9 mouse cellular contexts compared by ENCODE assay signal in genomic region chr2:79738958-79739357, GRCm38 (mm10). TPM values are rescaled to one million over a fixed set of nuclear protein-coding genes. Genes with fewer than 3 reads are reported as not detected.
A peak's percentile ranks its signal among the peaks of the same experiment; 100 is the strongest.
DNase-seq lines count a peak whose midpoint lies in the region.
"Had no signal": no experiment of that assay in that cellular context is flagged by ENCODE, and none has a peak within 500 bp of the region (broad histone marks: within the 10 kb centered on the region; RNA-seq: fewer than 3 reads in every experiment).

No protein-coding gene starts in this region.

- peak; percentile 22 to 26 for DNase-seq in heart, adult 18-20 months
- no peak for DNase-seq in heart, adult 11 months
- DNase-seq in retina, postnatal 1 day, result peak; percentile 11
- DNase-seq in retina, embryonic 14.5 days (ENCODE audit: low spot score), result no peak
- peak; percentile 17 to 45 for DNase-seq in kidney, postnatal 36 days
- no peak for DNase-seq in embryo, embryonic 9.5 days (ENCODE audit: extremely low spot score)
- DNase-seq in left cerebral cortex, adult 9 months (ENCODE audit: low spot score in 2 of 2), result no peak
- no peak for DNase-seq in left cerebral cortex, adult 8-10 months (ENCODE audit: low spot score in 2 of 2)
- DNase-seq: gastrocnemius, adult 2 months had no signal

RNA-seq across cellular contexts. Expression of gene Ppp1r1c, which starts 31.4 kb away (rescaled TPM):
- 1 to 10 TPM in 1 of 2 experiments, under 1 TPM in 1; 0.51 to 1.1 TPM for total RNA-seq in heart, adult 18-20 months (2021)
- under 1 TPM in 1 of 4 experiments, not detected in 3; 0.19 TPM for total RNA-seq in left cerebral cortex, adult 8-10 months (2022)

Comparison
In these comparisons a context has a peak if more than half of its experiments do, and no peak if none do; other contexts are left out.
1. DNase-seq: peak in heart, adult 18-20 months (2 of 2), retina, postnatal 1 day (single experiment) and kidney, postnatal 36 days (2 of 2); none in heart, adult 11 months (single experiment), retina, embryonic 14.5 days (single experiment), embryo, embryonic 9.5 days (single experiment), left cerebral cortex, adult 9 months (0 of 2) and left cerebral cortex, adult 8-10 months (0 of 2).